Mouse (Mus musculus): Measurements from ENCODE around the gene Fam83e.

DNA sequence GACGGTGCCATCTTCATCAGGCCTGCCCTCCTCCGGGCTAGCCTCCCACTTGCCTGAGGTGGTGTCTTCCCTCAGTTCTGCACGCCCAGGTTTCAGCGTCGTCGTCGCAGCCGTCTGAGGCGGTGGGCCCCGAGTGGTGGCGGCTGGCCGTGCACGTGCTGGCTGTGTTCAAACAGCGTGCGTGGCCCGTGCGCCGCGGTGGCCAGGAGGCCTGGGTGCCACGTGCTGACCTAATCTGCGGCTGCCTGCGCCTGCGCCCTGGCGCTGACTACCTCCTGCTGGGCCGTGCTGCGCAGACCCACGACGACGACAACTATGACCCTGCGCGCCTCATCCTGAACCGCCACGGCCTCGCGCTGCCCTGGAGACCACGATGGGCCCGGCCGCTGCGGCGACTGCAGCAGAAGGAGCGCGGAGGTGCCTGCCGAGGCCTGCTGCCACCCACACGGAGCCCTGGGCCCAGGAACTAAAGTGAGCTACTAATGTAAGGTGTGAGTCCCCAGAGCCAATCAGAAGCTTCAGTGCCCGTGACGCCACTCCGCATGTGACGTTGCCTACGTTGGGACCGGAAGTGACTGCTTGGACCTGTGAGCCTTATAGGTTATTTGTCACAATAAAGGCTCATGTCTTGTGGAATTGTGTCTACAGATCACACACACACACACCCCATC is 27.0 kb upstream of the Fam83e start, which contains the start of gene Sec1:
- TF ChIP-seq POLR2A (IDR thresholded peaks at IDR 0.05; ENCODE audit: borderline replicate concordance, insufficient read depth, low read length) (no peak), CTCF (IDR thresholded peaks at IDR 0.05; ENCODE audit: borderline replicate concordance, insufficient read depth, low read depth, low read length) (no peak)
